Mouse (Mus musculus) duodenum, adult 2 months (tissue): Measurements from ENCODE around the gene Ptger2. TPM values are rescaled to one million over a fixed set of nuclear protein-coding genes. Genes with fewer than 3 reads are reported as not detected.

Experiments used
- polyA plus RNA-seq: library from polyadenylated mRNA; depleted of rRNA; stranded (reverse); fragments of >200 nt; gene quantifications from 2 replicates; pipeline ENCODE4 v1.2.3, GENCODE M21; 2012; ENCODE audit warnings: low replicate concordance; rRNA removed

The Ptger2 gene
- 1.9 and 2.6 TPM in 2 replicates for polyA plus RNA-seq

DNA sequence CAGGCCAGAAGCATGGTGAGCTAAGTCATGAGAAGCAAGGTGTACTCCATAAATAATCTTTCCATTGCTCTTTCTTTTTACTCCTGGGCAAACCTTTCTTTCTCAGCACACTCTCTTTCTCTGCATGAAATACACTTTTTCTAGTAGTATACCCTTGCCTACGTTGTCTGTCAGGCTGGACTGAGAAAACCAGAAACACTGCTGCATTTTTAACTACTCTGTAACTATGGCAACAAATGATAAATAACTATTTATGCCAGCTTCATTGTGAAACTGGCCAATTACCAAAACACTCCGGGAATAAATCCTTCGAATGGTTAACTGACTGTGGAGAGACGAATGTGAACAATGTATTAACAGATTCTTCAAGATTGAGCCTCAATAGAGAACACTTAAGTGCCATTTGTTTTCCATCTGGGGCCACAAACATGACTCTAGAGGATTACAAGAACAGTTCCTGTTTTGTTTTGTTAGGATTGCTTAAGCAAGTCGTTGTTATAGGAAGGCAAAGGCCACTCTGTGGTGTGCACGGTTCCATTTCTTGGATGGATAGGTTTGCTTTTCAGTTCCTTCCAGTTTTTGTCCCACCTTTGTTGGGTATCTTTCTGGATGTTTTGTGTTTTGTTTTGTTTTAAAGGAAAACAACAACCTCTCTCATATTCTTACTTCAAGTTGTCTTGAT is at the start of gene Ptger2:
Gene Ptger2 (plus strand): TSS at position 522 of the 682 bp plus-strand sequence.

Other genes starting within 250 kb of the Ptger2 start
- gene Gm8267, start 237.9 kb upstream of the Ptger2 start, polyA plus RNA-seq, result not detected in 2 replicates
- 0.08 and 0.70 TPM in 2 replicates for gene Ptgdr, start 128.8 kb upstream of the Ptger2 start, polyA plus RNA-seq
- gene Gpr137c, start 231.5 kb downstream of the Ptger2 start, polyA plus RNA-seq, result 1.5 and 1.8 TPM in 2 replicates
- 1.3 and 3.7 TPM in 2 replicates for gene Txndc16, start 232.1 kb downstream of the Ptger2 start, polyA plus RNA-seq